Mouse (Mus musculus) thymus, adult 18-20 months (tissue): Measurements from ENCODE around the gene Foxred1.

Source experiments
- DNase-seq, 2 experiments: peaks; one replicate each; pipeline ENCODE4 v3.0.0; 2022; ENCODE audit warnings: mixed read lengths in 2 of 2

The Foxred1 gene

GRCm38 (mm10) chr9:35210542-35211474 lies at the start of gene Foxred1:
TSS of gene Foxred1 (minus strand) at chr9:35211055.
- DNase-seq: peak; percentile 99

DNA sequence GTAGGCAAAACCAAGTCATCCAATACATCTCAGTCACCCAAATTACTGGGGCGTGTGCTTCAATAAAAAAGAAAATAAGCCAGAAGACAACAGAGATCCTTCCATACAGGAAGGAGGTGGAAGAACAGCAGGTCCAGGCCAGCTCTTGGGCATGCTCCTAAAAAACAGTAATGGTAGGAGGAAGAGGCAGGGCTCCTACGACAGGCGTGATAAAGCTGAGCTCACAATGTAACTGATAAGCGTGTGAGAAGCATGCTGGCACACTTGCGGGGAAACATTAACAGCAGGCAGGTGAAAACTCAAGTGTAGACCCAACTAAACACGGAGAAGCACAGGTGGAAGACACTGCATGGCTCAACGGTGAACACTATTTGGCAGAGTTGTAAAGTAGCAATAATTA lies 46.5 kb upstream of the Foxred1 start:
- DNase-seq: no peak

DNA sequence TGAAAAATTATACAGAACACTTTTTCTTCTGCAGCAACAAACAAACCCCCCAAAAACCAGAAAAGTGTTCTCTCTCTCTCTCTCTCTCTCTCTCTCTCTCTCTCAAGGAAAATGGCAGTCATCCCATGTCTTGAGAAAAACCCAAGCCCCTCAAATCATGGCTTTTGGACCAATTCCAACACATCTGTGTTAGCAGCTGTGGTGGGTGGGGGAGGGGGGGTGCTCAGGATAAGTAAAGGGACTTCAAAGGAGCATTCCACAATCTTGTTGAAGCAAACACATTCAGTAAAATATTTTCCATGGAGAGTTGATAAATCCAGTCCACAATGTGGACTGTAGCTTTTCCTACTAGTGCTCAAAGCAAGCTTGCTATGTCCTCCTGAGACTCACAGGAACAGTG lies 38.6 kb upstream of the Foxred1 start:
- no peak for DNase-seq

- DNase-seq: no peak
Observed at GRCm38 (mm10) chr9:35247405-35247804, 36.5 kb upstream of the Foxred1 start.

GRCm38 (mm10) chr9:35239734-35240133 lies 28.9 kb upstream of the Foxred1 start:
- no peak for DNase-seq

DNA sequence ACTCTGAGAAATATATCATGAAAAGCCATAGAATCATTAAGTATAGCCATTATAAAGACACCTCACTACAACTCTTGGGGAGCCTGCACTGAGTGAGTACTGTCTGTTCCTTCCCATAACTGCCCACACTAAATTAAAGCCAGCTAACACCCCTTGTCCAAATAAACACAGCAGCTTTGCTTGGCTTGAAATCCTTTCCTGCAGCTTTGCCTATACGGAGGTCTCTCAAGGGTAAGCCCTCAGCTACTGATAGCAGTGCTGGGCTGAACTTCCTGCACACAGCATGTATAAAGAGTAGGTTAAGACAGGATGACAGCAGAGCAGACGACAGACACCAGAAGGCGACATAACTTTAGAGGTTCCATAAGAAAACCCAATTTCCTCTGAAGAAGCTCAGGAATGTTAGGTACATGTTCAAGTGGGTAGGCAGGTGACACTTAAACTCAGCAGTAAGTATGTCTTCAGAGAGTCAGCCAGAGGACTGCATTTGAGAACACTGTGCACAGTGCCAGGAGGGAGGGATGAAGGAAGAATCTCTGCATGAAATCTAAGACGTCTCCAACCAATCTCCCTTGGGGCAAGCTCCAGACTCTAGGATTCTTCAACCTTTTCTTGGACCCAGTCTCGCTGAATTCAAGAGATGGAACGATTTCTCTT lies 28.2 kb upstream of the Foxred1 start:
- no peak for DNase-seq

DNA sequence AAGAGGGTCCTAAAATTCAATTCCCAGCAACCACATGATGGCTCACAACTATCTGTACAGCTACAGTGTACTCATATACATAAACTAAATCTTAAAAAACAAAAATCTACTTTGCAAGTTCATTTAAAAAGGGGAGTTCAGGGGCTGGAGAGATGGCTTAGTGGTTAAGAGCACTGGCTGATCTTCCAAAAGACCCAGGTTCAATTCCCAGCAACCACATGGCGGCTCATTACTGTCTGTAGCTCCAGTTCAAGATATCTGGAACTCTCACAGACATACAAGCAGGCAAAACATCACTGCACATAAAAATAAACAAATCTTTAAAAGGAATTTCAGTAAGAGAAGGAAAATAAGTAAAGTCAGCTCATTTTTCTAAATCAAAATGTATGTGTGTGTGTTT lies 27.5 kb upstream of the Foxred1 start:
- no peak for DNase-seq

DNA sequence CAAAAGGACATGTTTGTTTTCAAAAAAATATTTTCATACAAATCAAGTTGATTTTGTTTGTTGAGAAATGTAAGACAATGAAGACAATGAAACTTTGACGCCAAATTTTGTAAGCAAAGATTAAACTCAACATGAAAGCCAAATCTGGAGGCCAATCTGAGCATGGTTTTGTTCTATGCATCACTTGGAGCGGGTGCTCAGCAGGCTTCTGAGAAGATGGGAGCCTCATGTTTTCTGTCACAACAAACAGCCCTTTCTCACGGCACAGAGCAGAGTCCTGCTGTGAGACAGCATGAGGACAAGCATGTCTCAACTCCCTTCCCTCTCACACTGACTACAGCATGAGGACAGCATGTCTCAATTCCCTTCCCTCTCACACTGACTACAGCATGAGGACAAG lies 25.1 kb upstream of the Foxred1 start:
- DNase-seq: no peak

- no peak for DNase-seq
Observed at GRCm38 (mm10) chr9:35228671-35229070, 17.8 kb upstream of the Foxred1 start.

DNA sequence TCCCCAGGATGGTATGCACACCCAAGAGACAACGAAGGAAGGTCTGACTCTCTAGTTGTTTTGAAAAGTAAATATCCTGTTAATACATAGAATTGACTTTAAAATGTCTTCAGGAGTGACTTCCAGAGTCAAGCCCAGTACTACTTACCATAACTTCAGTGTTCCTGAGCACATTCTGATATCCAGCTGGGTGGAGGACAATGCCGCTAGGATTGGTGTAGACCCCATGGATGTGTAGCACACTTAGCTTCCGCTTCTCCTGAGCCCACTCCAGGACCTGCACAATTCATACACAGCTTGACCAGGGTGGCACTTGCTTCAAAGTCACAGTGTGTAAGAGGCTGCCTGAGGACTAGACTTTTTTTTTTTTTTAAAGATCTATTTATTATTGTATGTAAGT lies 12.6 kb upstream of the Foxred1 start:
- DNase-seq: no peak

- DNase-seq: no peak
Observed at GRCm38 (mm10) chr9:35217963-35218362, 7.1 kb upstream of the Foxred1 start.

DNA sequence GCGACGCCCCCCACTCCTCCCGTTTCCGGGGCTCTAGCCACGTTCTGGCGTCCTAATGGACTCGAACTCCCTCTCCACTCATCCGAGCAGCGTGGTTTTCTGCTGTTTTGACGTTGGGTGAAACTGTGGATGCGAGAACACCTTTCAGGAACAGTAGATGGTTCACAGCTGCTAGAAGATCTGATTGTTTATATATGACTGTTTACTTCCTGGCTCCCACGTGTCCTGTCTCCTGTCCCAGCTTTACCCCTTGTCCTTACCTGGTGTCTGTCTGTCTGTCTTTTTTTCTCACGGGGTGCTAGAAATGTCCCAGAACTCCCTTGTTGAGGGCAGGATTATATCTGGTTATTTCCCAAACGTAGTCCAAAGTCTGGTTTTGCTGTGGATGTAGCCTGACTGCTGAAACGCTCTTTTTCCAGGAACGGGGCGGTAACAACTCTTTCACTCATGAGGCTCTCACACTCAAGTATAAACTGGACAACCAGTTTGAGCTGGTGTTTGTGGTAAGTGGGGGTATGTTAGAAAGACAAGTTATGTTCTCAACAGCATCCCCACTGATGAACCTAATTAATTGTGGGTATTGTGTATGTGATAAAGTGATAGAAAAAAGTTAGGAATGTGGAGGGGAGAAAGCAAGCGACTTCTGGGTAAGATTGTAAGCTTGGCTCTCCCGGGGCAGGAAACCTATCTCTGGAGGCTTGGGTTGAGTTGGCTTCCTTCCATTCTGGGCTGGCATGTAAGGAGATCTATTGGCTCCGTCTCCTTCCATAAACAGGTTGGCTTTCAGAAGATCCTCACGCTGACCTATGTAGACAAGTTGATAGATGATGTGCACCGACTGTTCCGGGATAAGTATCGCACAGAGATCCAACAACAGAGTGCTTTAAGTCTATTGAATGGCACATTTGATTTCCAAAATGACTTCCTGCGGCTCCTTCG lies 987 bp upstream of the Foxred1 start:
- DNase-seq: no peak

DNA sequence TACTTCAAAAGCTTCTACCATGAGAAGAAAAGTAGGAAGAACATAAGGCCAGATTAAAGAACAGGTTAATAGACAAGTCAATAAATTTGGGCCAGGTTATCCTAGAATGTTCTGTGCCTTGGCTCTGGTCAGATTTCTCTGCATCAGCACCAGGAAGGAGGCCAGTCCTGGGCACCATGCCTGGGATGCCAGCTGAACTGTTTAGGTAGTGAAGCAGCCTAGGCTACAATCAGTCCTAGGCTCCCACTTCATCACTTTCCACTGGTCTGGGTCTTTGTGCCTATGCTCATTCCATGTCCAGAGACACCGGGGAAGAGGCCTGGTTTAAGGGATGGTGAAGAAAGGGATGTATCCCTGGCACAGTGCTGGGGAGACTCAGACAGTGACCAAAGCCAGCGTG lies 6.4 kb downstream of the Foxred1 start:
- DNase-seq: no peak

GRCm38 (mm10) chr9:35203536-35203935 lies 7.3 kb downstream of the Foxred1 start:
- DNase-seq: no peak

DNA sequence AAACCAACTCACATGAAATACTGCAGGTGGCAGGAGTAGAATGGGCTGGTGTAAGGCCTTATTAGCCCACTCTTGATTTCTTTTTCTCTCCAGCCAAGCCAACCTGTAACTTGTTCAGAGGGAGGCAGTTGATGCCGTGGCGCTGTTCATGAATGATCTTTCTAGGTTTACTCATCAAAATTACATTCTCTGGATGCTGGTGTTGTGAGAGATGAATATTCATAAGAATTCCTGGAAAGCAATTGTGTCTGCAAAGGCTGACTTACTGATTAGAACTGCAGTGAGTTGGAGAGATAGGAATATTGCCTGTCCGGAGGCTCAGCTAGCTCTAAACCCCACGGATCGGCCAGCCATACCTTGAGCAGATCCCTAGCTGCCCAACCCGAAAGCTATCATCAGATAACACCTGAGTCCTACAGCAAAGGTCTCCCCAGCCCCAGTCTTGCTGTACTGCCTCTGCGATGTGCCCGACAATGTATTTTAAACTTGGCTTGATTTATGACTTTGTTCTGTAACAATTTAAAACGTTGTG lies 10.3 kb downstream of the Foxred1 start:
- no peak for DNase-seq

- DNase-seq: peak; percentile 68 to 72
Observed at GRCm38 (mm10) chr9:35199772-35200471, 10.9 kb downstream of the Foxred1 start, which contains the start of the genes Srpr and Tirap. TSS of gene Srpr (plus strand) at chr9:35200175. TSS of gene Tirap (minus strand) at chr9:35200291.

DNA sequence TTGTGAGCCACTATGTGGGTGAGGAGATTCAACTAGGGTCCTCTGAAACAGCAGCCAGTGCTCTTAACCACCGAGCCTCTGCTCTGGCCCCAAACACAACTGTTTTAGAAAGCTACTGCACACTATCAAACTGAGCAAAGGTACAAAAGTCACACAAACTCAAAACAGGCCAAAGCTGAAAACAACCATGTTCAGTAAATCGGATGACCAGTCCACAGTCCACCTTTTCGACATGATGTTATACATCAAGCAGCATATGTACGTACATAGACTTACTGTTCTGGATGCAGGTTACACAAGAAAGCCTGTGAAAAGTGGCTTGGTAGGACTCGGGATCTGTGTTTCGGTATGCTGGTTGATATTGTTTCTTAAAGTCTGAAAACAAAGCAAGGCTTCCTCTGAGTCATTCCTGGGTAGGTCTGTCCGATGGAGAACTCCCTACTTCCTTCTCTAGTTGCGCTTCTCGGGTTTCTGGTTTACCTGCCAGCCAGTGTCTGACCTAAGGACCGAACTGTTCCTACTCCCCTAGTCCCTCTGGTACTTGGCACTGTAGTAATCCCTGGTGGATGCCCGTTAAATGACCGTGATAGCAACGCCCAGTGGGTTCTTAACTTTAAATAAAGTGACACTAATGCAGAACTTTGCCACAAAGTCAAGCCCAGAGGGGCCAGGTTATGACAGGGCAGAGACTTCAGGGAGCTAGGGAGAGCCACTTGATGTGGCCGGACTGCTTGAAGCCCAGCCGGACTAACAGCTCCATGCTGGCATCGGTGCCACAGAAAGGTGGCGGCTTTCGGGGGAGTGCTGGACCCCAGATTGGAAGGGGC lies 11.7 kb downstream of the Foxred1 start:
- DNase-seq: no peak

GRCm38 (mm10) chr9:35198351-35198750 lies 12.5 kb downstream of the Foxred1 start:
- no peak for DNase-seq

DNA sequence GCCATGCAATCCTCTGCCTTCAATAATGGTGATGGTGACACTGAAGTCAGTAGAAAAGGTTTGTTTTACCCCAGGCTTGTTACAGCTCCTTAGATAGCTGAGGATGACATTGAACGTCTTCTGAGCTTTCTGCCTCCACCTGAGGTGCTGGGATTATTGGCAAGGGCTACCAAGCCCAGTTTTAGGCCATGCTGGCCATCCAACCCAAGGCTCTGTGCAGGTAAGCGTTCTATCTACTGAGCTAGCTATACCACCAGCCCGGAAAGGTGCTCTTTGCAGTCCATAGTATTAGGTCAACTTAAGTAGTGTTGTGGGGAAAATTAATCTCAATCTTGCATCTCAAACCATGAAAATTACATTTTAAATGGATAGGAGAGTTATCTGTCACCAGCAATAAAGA lies 13.2 kb downstream of the Foxred1 start:
- no peak for DNase-seq

- DNase-seq: no peak
Observed at GRCm38 (mm10) chr9:35194048-35194447, 16.8 kb downstream of the Foxred1 start.

- DNase-seq: no peak
Observed at GRCm38 (mm10) chr9:35192983-35193542, 17.8 kb downstream of the Foxred1 start.
